Mouse (Mus musculus) hindbrain, postnatal 0 days (tissue): ENCODE data around the gene Mob1a. TPM values are rescaled to one million over a fixed set of nuclear protein-coding genes. Genes with fewer than 3 reads are reported as not detected.

ENCODE experiments used
- ATAC-seq: fragments of 200-750 bp; cut with Nextera tagmentation; 2 replicates; pipeline ENCODE4 v1.8.0; 2017; ENCODE audit warnings: mild to moderate bottlenecking, moderate TSS enrichment, moderate library complexity
- DNase-seq: peaks from one replicate; pipeline ENCODE4 v3.0.0-alpha.2; 2015; ENCODE audit warnings: low spot score
- H3K27ac ChIP-seq: fragments of 300-500 bp; sonication (generic); 2 replicates; pipeline ENCODE4 v1.5.1; 2014; ENCODE audit warnings: mild to moderate bottlenecking
- H3K27me3 ChIP-seq: fragments of 300-500 bp; sonication (generic); 2 replicates; pipeline ENCODE4 v1.6.1; 2014; ENCODE audit warnings: low read length, mixed read lengths; ENCODE audit not compliant: insufficient read depth
- H3K36me3 ChIP-seq: fragments of 300-500 bp; sonication (generic); 2 replicates; pipeline ENCODE4 v1.6.1; 2014; ENCODE audit warnings: low read length, mixed read lengths; ENCODE audit not compliant: insufficient read depth
- H3K4me1 ChIP-seq: fragments of 300-500 bp; sonication (generic); 2 replicates; pipeline ENCODE4 v1.6.1; 2014; ENCODE audit warnings: antibody characterized with exemption, low read length, mixed read lengths; ENCODE audit not compliant: insufficient read depth
- H3K4me2 ChIP-seq: fragments of 300-500 bp; sonication (generic); 2 replicates; pipeline ENCODE4 v1.6.1; 2014; ENCODE audit warnings: low read depth, mild to moderate bottlenecking, low read length, moderate library complexity, mixed read lengths
- H3K4me3 ChIP-seq: fragments of 300-500 bp; sonication (generic); 2 replicates; pipeline ENCODE4 v1.5.1; 2014; ENCODE audit warnings: low read length
- H3K9ac ChIP-seq: fragments of 300-500 bp; sonication (generic); replicated peaks from 2 replicates; pipeline ENCODE4 v1.6.1; 2014; ENCODE audit warnings: mild to moderate bottlenecking, low read length, moderate library complexity, mixed read lengths
- H3K9me3 ChIP-seq: fragments of 300-500 bp; sonication (generic); 2 replicates; pipeline ENCODE4 v1.6.1; 2016; ENCODE audit warnings: low read length, mixed read lengths
- CTCF ChIP-seq: IDR thresholded peaks from 2 replicates; pipeline ENCODE4 v1.5.1; 2016; ENCODE audit warnings: antibody characterized with exemption, control low read depth, low read depth
- WGBS: fragments of 180-500 bp; shearing (Covaris S2); extraction: QIAGEN DNeasy Blood & Tissue Kit; methylation state at CpG from one replicate; pipeline ENCODE4 v1.1.7; 2014; 5-methylcytosine and 5-hydroxymethylcytosine counted together
- polyA plus RNA-seq: library from polyadenylated mRNA; unstranded; fragments of >200 nt; fragmentation: Nextera tagmentation; extraction: Ambion mirVana; gene quantifications from 2 replicates; pipeline ENCODE4 v1.2.1, GENCODE M21; 2015
- total RNA-seq: library from RNA; depleted of rRNA; stranded (reverse); fragments of >200 nt; gene quantifications from 2 replicates; pipeline ENCODE4 v1.2.3, GENCODE M21; 2014

Gene Mob1a
- total and polyA plus RNA-seq, 2 experiments from 2014 or later: 11.3 to 32.8 TPM

DNA sequence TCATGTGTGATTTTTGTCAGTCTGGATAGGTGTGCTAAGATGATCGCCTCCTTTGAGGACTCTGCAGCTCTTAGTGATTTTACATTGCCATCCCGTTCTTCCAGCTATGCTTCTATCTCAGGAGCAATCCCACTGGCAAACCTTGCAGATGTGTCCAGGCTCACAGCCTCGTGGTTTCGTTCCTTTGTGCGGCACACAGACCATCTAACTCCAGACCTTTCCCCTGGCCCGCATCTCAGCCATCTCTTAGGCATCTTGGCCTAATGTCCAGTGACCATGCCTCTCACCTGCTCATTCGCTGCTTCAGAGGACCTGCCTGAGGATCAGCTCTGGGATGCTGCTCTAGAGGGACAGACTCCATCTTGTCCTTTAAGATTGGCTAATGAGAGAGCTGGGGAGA is 24.4 kb downstream of the Mob1a start:
- ATAC-seq: no peak

DNA sequence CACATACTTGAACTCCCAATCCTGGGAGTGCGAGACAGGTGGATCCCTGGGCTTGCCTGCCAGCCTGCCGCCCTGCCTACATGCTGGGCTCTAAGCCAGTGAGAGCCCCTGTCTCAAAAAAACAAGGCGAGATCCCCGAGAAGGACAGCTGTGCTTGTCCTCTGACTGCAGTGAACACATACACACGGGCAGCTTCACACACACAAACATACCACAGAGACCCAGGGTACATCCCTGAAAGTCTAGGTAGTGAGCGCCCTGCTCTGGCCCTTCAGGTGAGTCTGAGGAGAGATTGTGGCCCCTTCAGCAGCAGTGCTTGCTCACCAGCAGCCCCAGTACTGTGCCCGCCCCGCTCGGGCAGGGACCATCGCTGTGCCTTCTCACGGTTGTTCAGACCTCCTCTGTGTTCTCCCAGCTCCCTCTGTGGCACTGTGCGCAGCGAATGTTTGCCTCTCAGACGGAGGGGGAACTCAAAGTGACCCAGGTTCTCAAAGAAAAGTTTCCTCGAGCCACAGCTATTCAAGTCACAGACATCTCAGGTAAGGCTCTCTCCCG is 25.1 kb downstream of the Mob1a start:
- Histone ChIP-seq H3K4me1 (peaks cover 6% of the 10 kb centered on the region; the same call in 1 of the 2 replicates), H3K36me3 (peaks cover 20% of the 10 kb centered on the region), H3K9ac (no peak overlapping the region), H3K4me3 (no peak overlapping the region), H3K27ac (no peak overlapping the region), H3K27me3 (no peaks in the 10 kb centered on the region), H3K4me2 (no peak overlapping the region), H3K9me3 (no peaks in the 10 kb centered on the region)
- DNase-seq (no peak), ATAC-seq (no peak)
- 89% methylated on average over 16 of the region's 16 CpGs for WGBS
- TF ChIP-seq CTCF: no peak

More for the DNA sequence above, 24.4 kb downstream of the Mob1a start:
- peaks cover 15% of the 10 kb centered on the region for H3K36me3 ChIP-seq
- no peak for TF ChIP-seq CTCF
- peaks cover 6% of the 10 kb centered on the region; the same call in 1 of the 2 replicates for H3K4me1 ChIP-seq
- WGBS: 84% methylated on average over 7 of the region's 7 CpGs
- no peaks in the 10 kb centered on the region for H3K9me3 ChIP-seq
- no peaks in the 10 kb centered on the region for H3K27me3 ChIP-seq
- H3K27ac ChIP-seq: peak overlapping the region; percentile 72; the same call in 1 of the 2 replicates
- peak overlapping the region; percentile 92 for H3K4me2 ChIP-seq
- peak overlapping the region; percentile 86 for H3K9ac ChIP-seq
- no peak for DNase-seq
- peak overlapping the region; percentile 78 for H3K4me3 ChIP-seq

DNA sequence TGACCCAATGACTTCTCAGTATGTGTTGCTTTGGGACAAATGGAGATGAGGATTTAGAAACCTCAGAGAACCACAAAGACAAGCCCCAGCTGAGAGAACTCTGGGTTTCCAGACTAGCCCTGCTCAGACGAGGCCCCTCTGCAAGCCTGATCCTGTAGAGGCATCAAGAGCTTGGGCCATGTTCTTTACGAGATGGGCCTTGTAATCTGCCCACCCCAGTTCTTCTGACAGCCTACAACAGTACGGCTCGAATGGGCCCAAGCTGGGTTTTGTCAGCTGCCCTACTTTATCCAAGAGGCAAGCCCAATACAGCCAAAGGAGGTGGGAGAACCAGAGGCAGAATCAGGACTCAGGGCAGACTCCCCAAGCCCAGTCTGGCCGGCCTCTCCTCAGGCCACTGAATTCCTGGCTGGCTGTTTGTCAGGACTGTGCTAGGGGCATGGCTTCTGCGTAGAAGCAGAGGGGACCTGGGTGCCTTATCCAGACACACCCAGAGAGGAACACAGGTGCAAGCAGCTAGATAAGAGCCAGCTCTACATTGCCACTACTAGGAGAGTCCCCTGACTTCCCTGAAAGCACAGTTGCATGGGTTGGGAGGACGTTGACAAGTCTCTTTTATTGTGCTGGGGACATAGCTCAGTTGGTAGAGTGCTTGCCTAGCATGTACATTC is 25.8 kb downstream of the Mob1a start:
- no peak overlapping the region for H3K27ac ChIP-seq
- DNase-seq (no peak), ATAC-seq (no peak)
- no peaks in the 10 kb centered on the region for H3K9me3 ChIP-seq
- no peak overlapping the region for H3K4me3 ChIP-seq
- H3K4me2 ChIP-seq: no peak overlapping the region
- peaks cover 6% of the 10 kb centered on the region; the same call in 1 of the 2 replicates for H3K4me1 ChIP-seq
- no peaks in the 10 kb centered on the region for H3K27me3 ChIP-seq
- H3K9ac ChIP-seq: no peak overlapping the region
- no peak for TF ChIP-seq CTCF
- 82% methylated on average over 7 of the region's 7 CpGs for WGBS
- H3K36me3 ChIP-seq: peaks cover 20% of the 10 kb centered on the region

DNA sequence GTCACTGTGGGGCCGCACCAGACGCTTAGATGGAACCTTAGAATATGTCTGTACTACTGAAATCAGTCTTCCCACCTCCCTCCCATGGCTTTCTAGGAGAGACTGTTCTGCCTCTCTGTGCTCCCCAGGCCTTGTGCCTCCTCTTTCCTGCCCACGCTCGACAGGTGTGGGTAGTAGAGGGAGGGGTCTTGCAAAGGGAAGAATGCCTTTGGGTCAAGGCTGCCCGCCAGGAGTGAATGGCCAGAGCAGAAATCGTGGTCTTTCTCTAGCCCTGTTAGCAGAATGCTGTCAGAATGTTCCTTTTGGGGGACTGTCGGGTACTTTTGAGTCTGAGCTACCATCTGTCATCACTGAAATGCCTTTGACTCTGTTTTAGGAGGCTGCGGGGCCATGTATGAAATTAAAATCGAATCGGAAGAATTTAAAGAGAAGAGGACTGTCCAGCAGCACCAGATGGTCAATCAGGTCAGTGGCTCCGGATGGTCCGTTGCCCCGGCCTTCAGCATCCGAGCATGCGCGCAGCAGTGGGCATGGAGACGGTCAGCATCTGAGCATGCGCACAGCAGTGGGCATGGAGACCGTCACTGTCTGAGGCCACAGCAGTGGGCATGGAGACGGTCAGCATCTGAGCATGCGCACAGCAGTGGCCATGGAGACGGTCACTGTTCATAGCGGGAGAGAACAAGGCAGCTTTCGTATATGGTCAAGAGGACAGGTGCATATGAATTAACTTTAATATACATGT is 27.0 kb downstream of the Mob1a start:
- Histone ChIP-seq H3K4me1 (peaks cover 6% of the 10 kb centered on the region; the same call in 1 of the 2 replicates), H3K36me3 (peaks cover 20% of the 10 kb centered on the region), H3K9me3 (no peaks in the 10 kb centered on the region), H3K27me3 (no peaks in the 10 kb centered on the region), H3K9ac (no peak overlapping the region), H3K4me3 (no peak overlapping the region), H3K4me2 (no peak overlapping the region), H3K27ac (no peak overlapping the region)
- ATAC-seq: no peak
- TF ChIP-seq CTCF: no peak
- DNase-seq: no peak
- 89% methylated on average over 24 of the region's 24 CpGs for WGBS

DNA sequence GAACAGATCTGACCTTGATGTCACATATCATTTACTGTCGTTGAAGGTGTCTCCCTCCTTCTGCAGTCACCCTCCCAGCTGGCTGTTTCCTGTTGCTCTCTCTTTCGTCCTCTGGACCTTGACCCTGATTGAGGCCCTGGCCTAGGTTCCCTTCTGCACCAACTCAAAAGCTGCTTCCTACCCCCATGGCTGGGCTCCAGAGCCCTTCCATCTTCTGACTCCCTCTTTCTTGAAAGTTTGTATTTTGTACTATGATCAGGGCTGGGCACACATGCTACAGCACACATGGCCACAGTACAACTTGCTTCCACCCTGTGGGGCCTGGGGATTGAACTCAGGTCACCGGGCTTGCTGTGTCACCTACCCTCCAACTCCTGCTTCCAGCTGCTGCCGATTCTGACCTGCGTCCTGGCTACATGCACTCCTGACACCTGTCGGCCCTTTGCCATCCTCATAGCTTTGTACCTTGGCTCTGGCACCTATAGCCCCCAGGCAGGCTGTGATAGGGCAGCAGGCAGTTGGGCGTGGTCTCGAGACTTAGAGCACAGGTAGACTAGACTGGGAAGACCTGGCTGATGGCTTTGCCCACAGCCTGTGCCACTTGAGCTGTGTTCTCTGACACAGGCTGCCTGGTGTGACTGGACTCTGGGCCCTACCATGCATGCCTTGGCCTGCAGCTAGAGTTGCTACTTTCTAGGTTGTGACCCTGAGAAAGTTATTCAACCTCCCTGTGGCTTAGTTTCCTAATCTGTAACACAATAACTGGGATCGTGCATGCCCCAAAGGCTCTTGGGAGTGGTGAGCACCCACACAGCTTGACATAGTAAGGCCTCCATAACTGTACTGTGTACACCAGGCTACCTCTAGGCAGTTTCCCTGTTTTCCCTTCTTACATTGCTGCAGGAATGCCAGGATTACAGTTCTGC is 29.3 kb downstream of the Mob1a start:
- H3K9ac ChIP-seq: no peak overlapping the region
- no peaks in the 10 kb centered on the region for H3K27me3 ChIP-seq
- peaks cover 32% of the 10 kb centered on the region for H3K36me3 ChIP-seq
- H3K9me3 ChIP-seq: no peaks in the 10 kb centered on the region
- H3K4me1 ChIP-seq: peaks cover 3% of the 10 kb centered on the region; the same call in 1 of the 2 replicates
- no peak for ATAC-seq
- DNase-seq: no peak
- TF ChIP-seq CTCF: no peak
- no peak overlapping the region for H3K27ac ChIP-seq
- WGBS: 87% methylated on average over 9 of the region's 9 CpGs
- H3K4me3 ChIP-seq: no peak overlapping the region
- no peak overlapping the region for H3K4me2 ChIP-seq

DNA sequence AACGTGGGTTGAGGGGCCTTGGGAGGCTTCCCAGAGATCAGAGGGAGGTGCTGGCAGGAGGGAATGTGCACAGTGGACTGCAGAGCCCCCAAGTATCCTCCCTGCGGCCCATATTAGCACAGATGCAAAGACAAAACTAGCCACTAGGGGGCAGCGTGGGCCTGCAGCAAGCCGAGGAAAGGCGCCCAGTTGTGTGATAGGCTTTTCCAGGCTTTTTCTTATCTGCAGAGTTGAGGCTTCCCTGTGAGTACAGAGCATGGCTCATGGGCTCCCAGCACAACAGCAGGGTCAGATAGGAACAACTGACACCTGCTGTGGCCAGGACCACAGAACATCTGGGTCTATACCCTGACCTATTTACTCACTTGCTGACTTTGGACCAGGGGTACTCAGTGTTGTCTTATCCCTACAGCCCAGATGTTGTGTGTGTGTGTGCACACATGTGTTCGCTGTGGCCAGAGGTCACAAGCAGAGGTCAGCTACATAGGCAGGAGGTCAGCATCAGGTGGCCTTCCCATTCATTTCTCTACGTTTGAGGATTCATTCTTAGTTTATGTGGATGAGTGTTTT is 30.8 kb downstream of the Mob1a start:
- no peak overlapping the region for H3K4me2 ChIP-seq

More for the DNA sequence above, 30.8 kb downstream of the Mob1a start:
- ATAC-seq (peak; percentile 70), DNase-seq (peak; percentile 91)
- 20% methylated on average over 7 of the region's 7 CpGs for WGBS
- no peak overlapping the region for H3K9ac ChIP-seq
- no peak overlapping the region for H3K27ac ChIP-seq
- no peaks in the 10 kb centered on the region for H3K9me3 ChIP-seq
- TF ChIP-seq CTCF: peak; percentile 99
- H3K36me3 ChIP-seq: peaks cover 38% of the 10 kb centered on the region
- no peaks in the 10 kb centered on the region for H3K4me1 ChIP-seq
- H3K27me3 ChIP-seq: no peaks in the 10 kb centered on the region
- H3K4me3 ChIP-seq: no peak overlapping the region
